Mouse (Mus musculus) small intestine, adult 2 months (tissue): ENCODE results near the gene Anxa8.

Experiments used
- CTCF ChIP-seq: fragments of 200-500 bp; IDR thresholded peaks from 2 replicates; pipeline ENCODE4 v1.5.1; 2012; ENCODE audit warnings: low read depth, mild to moderate bottlenecking, control low read depth, inconsistent platforms, low read length, moderate library complexity, mixed read lengths; ENCODE audit not compliant: insufficient replicate concordance, insufficient read length; ENCODE audit errors: extremely low read depth
- POLR2A ChIP-seq: fragments of 200-500 bp; IDR thresholded peaks from 2 replicates; pipeline ENCODE4 v1.6.1; 2012; ENCODE audit warnings: low read depth, mild to moderate bottlenecking, control low read depth, inconsistent platforms, low read length, moderate library complexity

GRCm38 (mm10) chr14:34121691-34122090 lies 35.9 kb downstream of the Anxa8 start:
- no peak for TF ChIP-seq CTCF
- TF ChIP-seq POLR2A, result no peak
